Mouse (Mus musculus): ENCODE data around the gene Rangrf.

GRCm38 (mm10) chr11:68968752-68969151 lies 6.2 kb downstream of the Rangrf start:
- TF ChIP-seq CTCF (IDR thresholded peaks at IDR 0.05; ENCODE audit: low read depth, low read length) = no peak
- TF ChIP-seq EP300 (IDR thresholded peaks at IDR 0.05; ENCODE audit: insufficient read depth, low read depth, low read length) = no peak
- TF ChIP-seq POLR2A (IDR thresholded peaks at IDR 0.05; ENCODE audit: insufficient read depth, low read length) = no peak

Data from ES-Bruce4 (cell line).